Mouse (Mus musculus) small intestine, adult 2 months (tissue): ENCODE measurements around the gene Lrch4.

Experiments
- CTCF ChIP-seq: fragments of 200-500 bp; IDR thresholded peaks from 2 replicates; pipeline ENCODE4 v1.5.1; 2012; ENCODE audit warnings: low read depth, mild to moderate bottlenecking, control low read depth, inconsistent platforms, low read length, moderate library complexity, mixed read lengths; ENCODE audit not compliant: insufficient replicate concordance, insufficient read length; ENCODE audit errors: extremely low read depth
- POLR2A ChIP-seq: fragments of 200-500 bp; IDR thresholded peaks from 2 replicates; pipeline ENCODE4 v1.6.1; 2012; ENCODE audit warnings: low read depth, mild to moderate bottlenecking, control low read depth, inconsistent platforms, low read length, moderate library complexity

- TF ChIP-seq POLR2A (no peak), CTCF (no peak)
Observed at GRCm38 (mm10) chr5:137608654-137609190, 20.2 kb upstream of the Lrch4 start.
